Mouse (Mus musculus): ENCODE measurements at regions not wholly inside any gene's neighbourhood (a gene's known extent, or its start where the extent isn't known, plus 50 kb on each side); places are given as distances from the start of the nearest gene placed in this dataset.

GRCm38 (mm10) chr12:112300125-112300524, 154.1 kb downstream of the Kif26a start:
- TF ChIP-seq POLR2A (IDR thresholded peaks at IDR 0.05; ENCODE audit: control insufficient read depth, low read depth, low read length) = no peak
- no peak for TF ChIP-seq CTCF (IDR thresholded peaks at IDR 0.05; ENCODE audit: control insufficient read depth, insufficient read depth, insufficient replicate concordance, low read depth, low read length)
